Mouse (Mus musculus): ENCODE results near the gene Fgd2. TPM values are rescaled to one million over a fixed set of nuclear protein-coding genes. Genes with fewer than 3 reads are reported as not detected.
"Not testable (repeated sequence)": the region's sequence is repeated elsewhere in the genome, so short reads cannot be mapped to it uniquely, and the experiment has no call there.

The Fgd2 gene
- total RNA-seq, 4 experiments from 2014 or later: 5.5 to 13.8 (median 10.3) TPM

- DNase-seq (ENCODE audit: low spot score in 2 of 2): no peak
These were observed 1.4 kb downstream of the Fgd2 start for GRCm38 (mm10) chr17:29361982-29362691.

- DNase-seq (ENCODE audit: low spot score in 2 of 2): no peak
These were observed 2.4 kb downstream of the Fgd2 start for GRCm38 (mm10) chr17:29363109-29363508.

- DNase-seq (ENCODE audit: low spot score in 2 of 2): no peak
These were observed 4.4 kb downstream of the Fgd2 start for GRCm38 (mm10) chr17:29365105-29365621.

GRCm38 (mm10) chr17:29368726-29369125 lies 8.0 kb downstream of the Fgd2 start:
- DNase-seq (ENCODE audit: low spot score in 2 of 2): no peak

- peak; percentile 87 to 95 for DNase-seq (ENCODE audit: low spot score in 2 of 2)
These were observed 10.4 kb downstream of the Fgd2 start for GRCm38 (mm10) chr17:29370984-29371723.

GRCm38 (mm10) chr17:29375871-29376270 lies 15.2 kb downstream of the Fgd2 start:
- no peak for DNase-seq (ENCODE audit: low spot score in 2 of 2)

GRCm38 (mm10) chr17:29378056-29378455 lies 17.3 kb downstream of the Fgd2 start:
- no peak for DNase-seq (ENCODE audit: low spot score in 2 of 2)

- no peak for DNase-seq (ENCODE audit: low spot score in 2 of 2)
These were observed 19.5 kb downstream of the Fgd2 start for GRCm38 (mm10) chr17:29380241-29380640.

GRCm38 (mm10) chr17:29381472-29381871 lies 20.8 kb downstream of the Fgd2 start:
- DNase-seq (ENCODE audit: low spot score in 2 of 2): peak in 1 of 2 experiments; percentile 33

- DNase-seq (ENCODE audit: low spot score in 2 of 2): no peak
These were observed 21.7 kb downstream of the Fgd2 start for GRCm38 (mm10) chr17:29382417-29382816.

GRCm38 (mm10) chr17:29383923-29384322 lies 23.2 kb downstream of the Fgd2 start:
- DNase-seq (ENCODE audit: low spot score in 2 of 2): no peak

- no peak for DNase-seq (ENCODE audit: low spot score in 2 of 2)
These were observed 24.2 kb downstream of the Fgd2 start for GRCm38 (mm10) chr17:29384850-29385438.

GRCm38 (mm10) chr17:29385746-29386145 lies 25.0 kb downstream of the Fgd2 start:
- DNase-seq (ENCODE audit: low spot score in 2 of 2): no peak

- no peak for DNase-seq (ENCODE audit: low spot score in 2 of 2)
These were observed 28.3 kb downstream of the Fgd2 start for GRCm38 (mm10) chr17:29388978-29389377.

- no peak for DNase-seq (ENCODE audit: low spot score in 2 of 2)
These were observed 30.6 kb downstream of the Fgd2 start for GRCm38 (mm10) chr17:29391280-29391679.

GRCm38 (mm10) chr17:29393335-29394089 lies 32.8 kb downstream of the Fgd2 start:
- no peak for DNase-seq (ENCODE audit: low spot score in 2 of 2)

GRCm38 (mm10) chr17:29394106-29394760 lies 33.5 kb downstream of the Fgd2 start:
- no peak for DNase-seq (ENCODE audit: low spot score in 2 of 2)

GRCm38 (mm10) chr17:29394761-29395160 lies 34.0 kb downstream of the Fgd2 start:
- not testable (repeated sequence) for DNase-seq (ENCODE audit: low spot score in 2 of 2)

- no peak for DNase-seq (ENCODE audit: low spot score in 2 of 2)
These were observed 34.7 kb downstream of the Fgd2 start for GRCm38 (mm10) chr17:29395381-29395780.

GRCm38 (mm10) chr17:29396056-29396799 lies 35.5 kb downstream of the Fgd2 start:
- no peak for DNase-seq (ENCODE audit: low spot score in 2 of 2)

Data from layer of hippocampus, adult 8-10 months (tissue).